ENCODE assay signal across 25 mouse cellular contexts in the genomic region with DNA sequence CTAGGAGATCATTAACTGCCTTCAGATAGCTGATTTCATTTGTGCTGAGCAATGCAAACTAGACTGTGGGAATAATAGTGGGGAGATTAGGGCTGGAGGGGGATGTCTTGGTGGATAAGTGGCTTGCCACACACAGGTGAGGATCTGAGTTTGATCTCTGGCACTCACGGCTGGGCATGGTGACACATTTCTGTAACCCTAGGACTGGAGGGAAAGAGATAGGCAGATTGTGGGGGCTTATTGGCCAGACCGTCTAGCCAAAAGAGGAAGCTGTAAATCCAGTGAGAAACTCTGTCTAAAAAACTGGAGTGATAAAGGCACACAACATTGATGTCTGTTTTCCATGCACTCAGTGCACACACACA.
"Had no signal": no experiment of that assay in that cellular context is flagged by ENCODE, and none has a peak within 500 bp of the region (broad histone marks: within the 10 kb centered on the region; RNA-seq: fewer than 3 reads in every experiment).

No protein-coding gene starts in this region.

- H3K27ac ChIP-seq: heart, adult 2 months; heart, embryonic 13.5 days; heart, embryonic 15.5 days; hindbrain, embryonic 13.5 days; hindbrain, embryonic 15.5 days; hindbrain, postnatal 0 days; layer of hippocampus, adult 2 months; limb, embryonic 13.5 days; limb, embryonic 15.5 days; liver, embryonic 12.5 days; liver, embryonic 14.5 days had no signal

- H3K4me2 ChIP-seq: heart, embryonic 11.5 days; heart, embryonic 13.5 days; heart, embryonic 15.5 days; hindbrain, embryonic 13.5 days; hindbrain, embryonic 15.5 days; limb, embryonic 13.5 days; limb, embryonic 15.5 days; liver, embryonic 12.5 days had no signal

- H3K4me3 ChIP-seq: heart, adult 2 months; heart, embryonic 13.5 days; heart, embryonic 15.5 days; hindbrain, embryonic 13.5 days; hindbrain, embryonic 15.5 days; layer of hippocampus, adult 2 months; limb, embryonic 13.5 days; limb, embryonic 15.5 days; liver, embryonic 12.5 days had no signal

- ATAC-seq: hindbrain, postnatal 0 days; liver, embryonic 12.5 days had no signal

- H3K36me3 ChIP-seq: heart, embryonic 13.5 days; heart, embryonic 15.5 days; hindbrain, embryonic 13.5 days; hindbrain, embryonic 15.5 days; limb, embryonic 13.5 days; limb, embryonic 15.5 days; liver, embryonic 12.5 days had no signal

- H3K4me1 ChIP-seq: heart, embryonic 13.5 days; heart, embryonic 15.5 days; hindbrain, embryonic 13.5 days; hindbrain, embryonic 15.5 days; limb, embryonic 15.5 days; liver, embryonic 12.5 days had no signal

- DNase-seq: gastrocnemius, postnatal 14 days; gastrocnemius, postnatal 36 days; heart, adult 11 months; heart, adult 2 months; heart, postnatal 14 days; heart, postnatal 36 days; kidney, adult 11 months; kidney, adult 8-10 months; kidney, postnatal 10 days; kidney, postnatal 25 days; kidney, postnatal 4 days; layer of hippocampus, postnatal 36 days; left cerebral cortex, postnatal 4 days; lung, adult 18-20 months had no signal

- H3K9me3 ChIP-seq: heart, embryonic 13.5 days; heart, embryonic 15.5 days; hindbrain, embryonic 13.5 days; hindbrain, embryonic 15.5 days; limb, embryonic 13.5 days; limb, embryonic 15.5 days; liver, embryonic 12.5 days had no signal

- H3K27me3 ChIP-seq: heart, embryonic 13.5 days; heart, embryonic 15.5 days; hindbrain, embryonic 13.5 days; hindbrain, embryonic 15.5 days; limb, embryonic 13.5 days; limb, embryonic 15.5 days; liver, embryonic 12.5 days had no signal

- H3K9ac ChIP-seq: heart, embryonic 13.5 days; heart, embryonic 15.5 days; hindbrain, embryonic 13.5 days; hindbrain, embryonic 15.5 days; limb, embryonic 13.5 days; limb, embryonic 15.5 days; liver, embryonic 12.5 days; liver, embryonic 14.5 days had no signal
